Mouse (Mus musculus): Measurements from ENCODE around the gene Ethe1. TPM values are rescaled to one million over a fixed set of nuclear protein-coding genes. Genes with fewer than 3 reads are reported as not detected.

Gene Ethe1
- total RNA-seq, 1 experiment from 2014 or later: 38.2 TPM

DNA sequence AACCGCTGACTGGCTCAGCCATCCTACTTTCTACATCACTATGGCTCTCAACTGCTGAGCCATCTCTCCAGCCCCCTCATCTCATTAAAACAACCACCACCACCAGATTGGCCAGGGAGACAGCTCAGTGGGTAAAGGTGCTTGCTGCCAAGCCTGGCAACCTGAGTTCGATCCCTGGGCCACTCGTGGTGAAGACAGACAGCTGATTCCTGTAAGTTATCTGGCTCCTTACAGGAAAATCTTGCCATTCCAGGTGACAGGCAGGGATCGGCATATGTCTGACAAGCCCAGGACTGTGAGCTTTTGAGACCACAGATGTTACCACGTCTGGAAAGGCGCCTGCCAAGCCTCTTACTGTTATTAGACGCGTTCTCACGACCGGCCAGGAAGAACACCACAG, 9.5 kb upstream of the Ethe1 start:
- no peak for DNase-seq

DNA sequence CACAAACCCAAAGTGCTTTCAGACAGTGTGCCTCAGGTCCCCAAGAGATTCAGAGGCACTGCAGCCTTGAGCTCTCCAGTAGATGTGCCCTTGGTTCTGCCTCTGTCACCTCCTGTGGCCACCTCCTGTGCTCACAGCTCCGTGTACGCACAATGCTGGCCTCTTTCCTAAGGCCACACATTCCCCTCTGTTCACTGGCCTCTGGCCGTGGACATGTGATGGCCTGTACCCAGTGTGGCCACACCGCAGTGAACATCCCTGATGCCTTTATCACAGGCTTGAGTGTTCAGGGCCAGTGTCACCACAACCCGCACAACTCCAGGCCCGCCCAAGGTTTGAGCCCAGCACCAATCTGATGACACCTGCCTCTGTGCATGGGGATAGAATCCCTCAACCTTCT, 2.5 kb upstream of the Ethe1 start:
- DNase-seq: no peak

DNA sequence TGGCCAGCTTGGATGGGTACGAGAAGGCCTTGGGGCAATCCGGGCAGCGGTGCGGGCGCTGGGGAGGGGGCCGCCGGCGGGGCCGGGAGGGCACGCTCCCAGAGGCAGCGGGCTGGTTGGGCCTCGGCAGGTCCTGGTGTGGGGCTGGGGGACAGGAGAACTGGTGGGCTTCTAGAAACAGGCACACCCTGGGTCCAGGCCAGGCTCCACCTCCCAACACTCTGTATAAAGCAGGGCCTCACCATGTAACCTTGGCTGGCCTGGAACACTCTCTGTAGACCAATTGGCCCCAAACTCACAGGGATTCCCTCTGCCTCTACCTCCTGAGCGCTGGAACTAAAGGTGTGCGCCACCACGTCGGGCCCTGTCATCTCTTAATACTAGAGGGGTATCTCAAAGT, 1.3 kb upstream of the Ethe1 start:
- DNase-seq: no peak

DNA sequence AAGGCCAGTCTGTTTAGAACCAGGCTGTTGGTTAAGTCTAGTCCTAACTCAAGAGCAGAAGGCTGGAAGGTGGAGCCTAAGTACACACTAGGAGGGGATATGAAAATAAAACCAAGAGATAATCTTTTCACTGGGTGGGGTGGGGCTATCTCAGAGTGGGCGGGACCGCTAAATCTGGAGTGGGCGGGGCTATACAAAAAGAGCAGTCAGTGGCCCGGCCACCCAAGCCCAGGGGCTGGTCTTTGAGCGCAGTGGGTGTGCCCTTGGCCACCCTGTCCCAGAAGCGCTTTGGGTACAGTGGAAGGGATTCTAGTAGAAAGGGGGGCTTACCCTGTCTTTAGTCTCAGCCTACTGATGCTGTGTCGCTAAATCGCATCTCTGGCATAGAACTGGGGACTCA, 515 bp upstream of the Ethe1 start:
- DNase-seq: no peak

DNA sequence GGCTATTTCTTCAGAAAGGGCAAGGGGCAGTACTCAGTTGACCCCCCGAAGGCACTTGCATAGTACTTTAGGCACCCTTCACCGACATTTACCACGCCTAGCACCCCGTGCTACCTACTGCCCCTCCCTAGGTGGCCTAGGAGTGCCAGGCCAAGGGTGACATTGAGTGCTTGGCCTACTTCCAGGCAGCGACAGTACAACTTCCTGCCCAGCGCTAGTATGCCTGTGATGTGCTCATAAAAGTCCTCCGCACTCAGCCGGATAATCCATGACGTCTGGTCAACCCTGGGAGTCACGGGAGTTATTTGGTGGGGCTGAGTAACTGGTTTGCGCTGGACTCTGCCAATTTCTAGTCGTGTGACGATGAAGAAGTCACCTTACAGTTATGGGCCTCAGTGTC, 993 bp downstream of the Ethe1 start:
- peak; percentile 58 for DNase-seq

DNA sequence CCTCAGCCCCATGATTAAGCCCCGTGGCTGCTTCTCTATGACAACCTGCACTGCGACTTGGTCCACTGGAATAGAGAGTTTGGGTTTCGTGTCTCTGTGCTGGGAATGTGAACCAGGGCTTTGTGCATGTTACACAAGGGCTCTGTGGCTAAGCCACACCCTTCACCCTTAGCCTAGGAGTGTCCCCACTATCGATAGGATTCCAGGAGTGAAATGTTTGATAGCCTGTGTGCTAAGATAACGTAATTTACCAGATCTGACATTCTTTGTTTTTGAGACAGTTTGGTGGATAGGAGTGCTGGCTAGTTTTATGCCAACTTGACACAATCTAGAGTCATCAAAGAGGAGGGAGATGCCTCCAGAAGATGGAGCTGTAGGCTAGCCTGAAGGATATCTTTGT, 4.4 kb downstream of the Ethe1 start:
- no peak for DNase-seq

DNA sequence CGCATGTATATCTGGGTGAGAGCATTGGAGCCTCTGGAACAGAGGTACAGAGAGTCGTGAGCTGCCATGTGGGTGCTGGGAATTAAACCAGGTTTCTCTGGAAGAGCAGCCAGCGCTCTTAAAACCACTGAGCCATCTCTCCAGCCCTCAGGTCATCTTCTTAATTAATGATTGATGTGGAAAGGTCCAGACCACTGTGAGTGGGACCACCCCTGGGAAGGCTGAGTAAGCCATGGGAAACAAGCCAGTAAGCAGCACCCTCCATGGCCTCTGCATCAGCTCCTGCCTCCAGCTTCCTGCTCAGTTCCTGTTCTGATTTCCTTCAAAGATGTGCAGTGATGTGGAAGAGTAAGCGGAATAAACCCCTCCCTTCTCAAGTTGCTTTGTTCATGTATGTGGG, 4.8 kb downstream of the Ethe1 start:
- no peak for DNase-seq

DNA sequence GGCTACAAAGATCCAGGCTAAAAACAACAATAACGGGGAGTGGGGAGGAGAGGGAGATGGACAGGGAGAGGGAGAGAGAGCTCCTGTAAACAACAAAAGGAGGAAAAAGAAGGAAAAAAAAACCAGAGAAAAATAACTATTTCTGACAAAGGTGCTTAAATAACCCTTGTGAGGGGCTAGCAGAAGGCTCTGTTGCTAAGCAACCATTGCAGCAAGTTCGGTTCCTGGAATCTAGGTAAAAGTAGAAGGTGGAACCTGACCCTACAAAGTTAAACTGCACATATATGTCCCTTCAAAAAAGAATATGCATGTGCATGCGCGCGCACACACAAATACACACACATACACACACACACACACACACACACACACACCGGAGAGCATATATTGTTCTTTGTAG, 5.4 kb downstream of the Ethe1 start:
- DNase-seq: no peak

DNA sequence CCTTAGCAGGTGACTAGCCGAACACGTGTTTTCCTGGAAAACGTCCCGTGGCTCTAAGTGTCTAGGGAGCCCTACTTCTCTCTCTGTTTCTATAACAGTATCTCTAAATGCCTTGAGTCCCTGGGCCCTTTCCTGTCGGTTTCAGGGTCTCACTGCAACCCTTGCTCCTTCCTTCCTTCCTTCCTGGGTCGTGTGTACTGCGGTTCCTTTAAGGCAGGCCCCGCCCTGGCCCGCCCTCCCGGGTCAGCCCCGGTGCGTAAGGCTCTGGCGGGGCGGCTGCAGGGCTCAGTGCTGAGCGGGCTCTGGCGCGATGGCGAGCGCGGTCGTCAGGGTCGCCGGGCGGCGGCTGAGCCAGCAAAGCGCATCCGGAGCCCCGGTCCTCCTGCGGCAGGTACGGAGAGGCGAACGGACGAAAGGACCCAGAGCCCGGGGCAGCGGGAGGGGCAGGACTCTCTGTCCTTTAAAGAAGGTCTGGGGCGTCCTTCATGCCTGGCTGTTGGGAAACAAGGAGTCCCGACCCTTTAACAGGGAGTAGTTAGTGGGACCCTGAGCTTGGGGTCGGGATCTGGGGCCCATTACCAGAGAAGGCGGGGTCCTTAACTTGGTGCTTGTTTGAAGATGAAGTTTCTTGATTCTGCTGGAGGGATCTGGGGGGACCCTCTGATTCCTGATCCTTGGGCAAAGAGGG, 6.4 kb downstream of the Ethe1 start:
- peak; percentile 83 for DNase-seq

DNA sequence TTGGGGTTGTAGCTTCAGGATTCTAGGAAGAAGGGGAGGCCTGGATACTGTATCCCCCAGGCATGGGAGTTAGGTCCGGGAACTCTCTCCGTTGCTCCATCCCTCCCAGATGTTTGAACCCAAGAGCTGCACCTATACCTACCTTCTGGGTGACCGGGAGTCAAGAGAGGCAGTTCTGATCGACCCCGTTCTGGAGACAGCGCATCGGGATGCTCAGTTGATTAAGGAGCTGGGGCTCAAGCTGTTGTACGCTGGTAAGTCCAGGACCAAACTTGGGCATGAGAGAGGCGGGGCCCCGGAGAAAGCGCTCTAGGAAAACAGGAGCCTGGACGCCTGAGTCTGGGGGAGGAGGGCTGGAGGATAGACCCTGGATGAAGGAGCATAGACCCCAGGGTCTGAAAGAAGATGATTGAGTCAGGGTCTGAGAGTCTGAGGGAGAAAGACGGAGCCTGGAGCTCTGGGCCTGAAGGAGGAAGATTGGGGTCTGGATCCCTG, 7.0 kb downstream of the Ethe1 start:
- DNase-seq: no peak

DNA sequence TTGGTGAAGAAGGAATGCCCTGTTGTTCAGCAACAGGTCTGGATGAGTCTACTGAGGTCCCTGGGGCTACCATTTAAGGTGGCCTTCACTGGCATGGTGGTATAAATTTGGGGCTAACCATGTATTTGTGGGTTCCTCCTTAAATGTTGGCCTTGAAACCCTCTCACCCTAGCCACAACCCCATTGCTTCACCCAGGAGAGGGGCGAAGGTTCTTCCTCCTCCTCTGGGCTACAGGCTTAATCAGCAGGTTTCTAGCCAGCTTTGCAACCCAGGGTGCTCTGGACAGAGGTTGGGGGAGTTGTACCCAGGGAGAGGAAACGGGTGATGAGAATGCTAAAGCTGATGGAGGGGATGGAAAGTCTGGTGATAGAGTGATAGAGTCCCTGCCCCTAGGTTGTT, 8.1 kb downstream of the Ethe1 start:
- DNase-seq: no peak

DNA sequence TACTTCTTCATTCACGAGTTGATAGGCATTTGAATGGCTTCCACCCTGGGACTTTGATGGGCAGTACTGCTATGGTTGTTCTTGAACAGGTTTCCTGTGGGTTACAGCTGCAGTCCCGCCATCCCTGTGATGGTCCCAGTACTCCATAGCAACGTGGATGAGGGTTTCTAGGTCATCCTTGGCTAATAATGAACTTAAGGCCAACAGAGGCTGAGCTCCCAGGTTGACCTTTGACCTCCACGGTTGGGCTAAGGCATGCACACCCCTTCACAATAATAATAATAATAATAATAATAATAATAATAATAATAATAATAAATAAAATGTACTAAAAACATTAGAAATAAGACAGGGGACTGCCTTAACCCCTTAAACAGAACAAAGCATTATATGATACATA, 10.8 kb downstream of the Ethe1 start:
- DNase-seq: no peak

DNA sequence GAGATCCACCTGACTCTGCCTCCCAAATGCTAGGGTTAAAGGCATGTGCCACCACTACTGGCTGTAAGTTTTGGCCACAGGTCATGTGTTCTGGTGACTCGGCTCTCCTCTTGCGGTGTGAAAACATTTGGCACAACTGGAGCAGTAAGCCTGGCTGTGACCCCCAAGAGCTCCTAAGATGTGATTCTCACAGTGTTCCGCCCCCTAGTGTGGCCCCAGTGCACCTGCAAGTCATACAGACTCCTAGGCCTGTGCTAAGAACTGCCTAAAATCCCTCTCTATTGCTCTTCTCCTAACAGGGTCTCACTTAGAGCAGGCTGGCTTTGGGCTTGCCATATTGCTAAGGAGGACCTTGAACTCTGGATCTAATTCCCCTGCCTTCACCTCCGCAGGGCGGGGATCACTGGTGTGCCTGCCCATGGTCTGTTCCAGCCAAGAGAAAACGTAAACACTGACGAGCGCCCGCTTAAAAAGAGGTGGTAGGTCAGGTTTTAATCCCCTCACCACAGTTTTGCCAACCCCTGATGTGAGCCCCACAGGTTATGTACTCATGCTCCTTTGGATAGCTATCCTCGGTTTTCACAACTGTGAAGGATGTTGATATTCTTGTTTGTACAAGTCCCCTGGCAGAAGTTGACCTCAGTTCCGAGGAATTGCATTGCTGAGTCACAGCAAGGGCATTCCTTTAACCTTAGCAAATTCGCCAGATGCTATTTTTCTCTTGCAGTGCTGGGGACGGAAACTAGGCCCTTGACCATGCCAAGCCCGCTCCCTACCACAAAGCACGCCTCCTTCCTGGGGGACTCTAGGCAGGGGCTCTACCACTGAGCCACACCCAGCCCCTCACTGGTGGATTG, 12.1 kb downstream of the Ethe1 start:
- no peak for DNase-seq

DNA sequence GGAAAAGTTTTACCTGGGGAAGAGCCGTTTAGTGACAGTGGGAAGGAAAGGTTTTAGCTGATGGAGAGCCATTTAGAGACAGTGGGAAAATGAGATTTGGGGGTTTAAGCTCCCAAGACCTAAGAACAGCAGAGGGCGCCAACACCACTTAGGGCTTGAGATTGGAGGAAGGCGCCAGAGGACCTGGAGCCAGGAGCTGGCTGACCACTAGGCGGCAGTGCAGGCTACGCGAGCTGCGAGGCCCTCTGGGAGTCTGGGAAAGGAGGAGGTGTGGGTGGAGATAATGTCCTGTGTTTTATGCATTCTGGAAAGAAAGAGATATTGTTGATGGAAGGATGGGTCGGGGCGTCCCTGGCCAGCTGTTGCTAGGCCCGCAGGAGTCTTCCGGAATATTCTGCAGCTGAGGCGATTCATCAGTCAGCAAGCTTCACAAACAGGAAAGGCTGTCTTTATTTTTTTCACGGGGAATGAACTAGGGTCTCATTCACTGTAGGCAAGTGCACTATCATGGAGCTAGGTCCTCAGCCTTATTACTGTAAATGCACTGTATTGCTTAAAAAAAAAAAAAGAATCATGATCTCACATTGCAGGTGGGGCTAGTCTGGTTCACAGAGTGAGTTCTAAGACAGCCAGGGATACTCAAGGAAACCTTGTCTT, 13.7 kb downstream of the Ethe1 start:
- DNase-seq: peak; percentile 97

DNA sequence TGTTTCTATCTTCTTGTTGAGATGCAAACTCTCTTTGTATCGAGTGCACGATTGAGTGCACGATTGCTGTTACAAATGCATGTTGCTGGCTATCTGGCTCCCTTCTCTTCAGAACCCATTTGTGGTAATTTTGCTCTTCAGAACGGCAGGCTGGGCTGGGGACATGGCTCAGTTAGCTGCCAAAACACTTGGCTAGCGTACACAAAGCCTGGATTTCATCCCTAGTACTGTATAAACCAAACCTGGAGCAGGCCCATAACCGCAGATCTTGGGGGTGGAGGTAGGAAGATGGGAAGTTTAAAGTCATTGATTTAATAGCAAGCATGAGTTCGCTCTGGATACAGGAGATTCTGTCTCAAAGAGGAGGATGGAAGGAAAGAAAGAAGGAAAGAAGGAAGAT, 18.2 kb downstream of the Ethe1 start:
- no peak for DNase-seq

DNA sequence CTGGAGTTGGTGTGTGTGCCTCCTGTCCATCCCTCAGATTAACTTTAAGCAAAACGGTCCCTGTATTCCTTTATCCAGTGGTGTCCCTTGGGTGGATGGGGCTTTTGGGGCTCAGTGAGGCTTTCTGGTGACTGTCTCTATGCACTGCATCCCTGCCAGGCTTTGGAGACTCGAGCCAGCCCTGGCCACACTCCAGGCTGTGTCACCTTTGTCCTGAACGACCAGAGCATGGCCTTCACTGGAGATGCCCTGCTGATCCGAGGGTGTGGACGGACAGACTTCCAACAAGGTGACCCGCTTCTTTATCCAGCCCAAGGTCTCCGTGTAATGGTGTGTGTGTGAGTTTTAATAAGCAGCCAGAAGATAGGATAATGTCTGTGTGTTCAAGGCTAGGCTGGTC, 18.7 kb downstream of the Ethe1 start:
- no peak for DNase-seq

DNA sequence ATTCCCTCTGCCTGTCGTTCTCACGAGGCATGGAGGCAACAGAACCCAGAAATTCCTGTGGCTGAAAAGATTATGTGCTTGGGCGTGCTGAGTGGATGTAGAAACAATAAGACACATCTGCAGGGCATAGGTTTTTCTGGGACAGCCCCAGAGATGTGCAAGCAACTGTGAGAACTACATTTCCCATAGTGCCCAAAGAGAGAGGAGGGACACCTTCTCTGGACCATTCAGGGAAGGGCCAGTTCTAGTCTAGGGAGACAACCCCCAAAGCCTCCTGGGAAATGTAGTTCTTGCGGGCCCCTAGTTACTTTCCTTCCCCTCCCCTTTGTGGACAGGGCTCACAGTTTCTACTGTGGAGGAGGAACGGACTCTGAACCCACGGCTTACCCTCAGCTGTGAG, 20.7 kb downstream of the Ethe1 start:
- no peak for DNase-seq

DNA sequence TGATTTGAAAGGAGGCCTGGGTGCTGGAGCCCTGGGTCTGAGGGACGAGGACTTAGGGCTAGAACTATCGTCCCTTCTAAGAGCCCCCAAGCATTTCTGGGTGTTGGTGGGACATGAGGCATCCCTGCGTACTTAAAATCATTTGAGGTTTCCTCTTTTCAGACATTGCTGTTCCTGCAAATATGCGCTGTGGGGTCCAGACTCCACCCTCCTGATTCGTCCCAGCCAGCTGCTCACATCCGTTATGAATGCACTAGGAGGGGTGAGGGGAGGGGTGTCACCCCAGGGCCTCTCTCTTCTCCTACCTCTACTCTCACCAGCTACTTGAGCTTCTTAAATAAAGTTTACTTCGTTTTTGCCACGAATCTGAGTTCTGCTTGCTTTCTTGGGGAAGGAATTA, 21.2 kb downstream of the Ethe1 start:
- no peak for DNase-seq

DNA sequence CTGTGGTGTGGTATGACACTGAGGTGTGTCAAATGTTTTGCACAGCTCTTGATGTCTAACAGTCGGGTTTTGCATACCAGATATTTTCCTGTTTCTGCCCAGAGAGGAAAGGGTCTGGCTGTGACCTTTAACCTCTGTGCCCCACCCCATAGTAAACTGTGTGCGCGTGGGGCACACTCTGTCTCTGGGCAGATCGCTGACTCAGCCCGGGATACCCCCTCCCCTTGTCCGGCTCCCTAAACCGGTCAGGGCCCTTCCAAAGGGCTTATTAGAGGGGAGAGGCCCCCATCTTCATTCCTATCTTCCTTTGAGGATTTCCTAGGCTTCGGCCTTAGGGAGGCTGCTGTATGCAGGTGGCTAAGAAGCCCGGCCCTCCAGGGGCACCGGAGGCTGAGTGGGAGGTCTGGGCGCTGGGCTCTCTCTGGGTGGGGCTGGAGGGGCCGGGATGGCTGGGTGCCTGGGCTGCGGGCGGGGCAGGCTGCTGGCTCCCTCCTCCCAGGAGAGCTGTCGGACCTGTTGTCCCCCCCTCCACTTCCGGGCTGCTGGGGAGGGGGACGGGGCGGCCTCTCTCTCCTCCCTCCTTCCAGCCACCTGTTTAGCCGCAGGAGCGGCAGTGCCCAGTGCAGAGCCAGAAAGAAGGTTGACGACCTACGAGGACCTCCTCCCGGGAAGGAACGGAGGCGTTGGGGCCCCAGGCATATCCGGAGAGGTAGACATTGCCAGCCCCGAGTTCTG, 23.0 kb downstream of the Ethe1 start, which contains the start of gene Phldb3:
TSS of gene Phldb3 (plus strand) at position 620 of the 735 bp plus-strand sequence.
- DNase-seq: no peak

DNA sequence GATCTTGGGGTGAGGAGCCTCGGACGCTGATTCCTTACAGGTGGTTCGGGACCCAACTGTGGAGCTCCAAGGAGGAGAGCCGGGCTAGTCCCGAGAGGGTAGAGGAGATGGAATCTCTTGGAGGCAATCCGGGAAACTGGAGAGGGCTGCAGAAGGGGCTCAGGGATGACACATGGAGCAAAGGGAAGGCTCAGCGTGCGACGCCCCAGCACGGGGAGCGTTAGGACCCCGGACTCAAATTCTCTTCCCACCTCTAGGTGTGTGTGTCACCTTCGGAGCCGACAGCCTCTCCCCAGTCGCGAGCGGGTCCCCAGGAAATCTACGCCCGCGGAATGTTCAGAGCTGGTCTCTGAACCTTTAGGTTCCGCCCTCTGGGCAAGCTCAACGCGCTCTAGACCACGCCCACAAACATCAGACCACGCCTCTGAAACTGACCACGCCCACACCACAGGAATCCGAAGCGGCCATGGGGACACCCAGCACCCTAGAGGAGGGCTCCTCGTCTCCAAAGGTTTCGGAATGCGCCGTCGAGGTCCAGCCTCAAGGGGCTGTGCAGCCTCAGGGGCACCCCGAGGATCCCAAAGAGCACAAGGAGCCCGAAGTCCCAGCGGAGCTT, 23.6 kb downstream of the Ethe1 start:
- peak; percentile 91 for DNase-seq

DNA sequence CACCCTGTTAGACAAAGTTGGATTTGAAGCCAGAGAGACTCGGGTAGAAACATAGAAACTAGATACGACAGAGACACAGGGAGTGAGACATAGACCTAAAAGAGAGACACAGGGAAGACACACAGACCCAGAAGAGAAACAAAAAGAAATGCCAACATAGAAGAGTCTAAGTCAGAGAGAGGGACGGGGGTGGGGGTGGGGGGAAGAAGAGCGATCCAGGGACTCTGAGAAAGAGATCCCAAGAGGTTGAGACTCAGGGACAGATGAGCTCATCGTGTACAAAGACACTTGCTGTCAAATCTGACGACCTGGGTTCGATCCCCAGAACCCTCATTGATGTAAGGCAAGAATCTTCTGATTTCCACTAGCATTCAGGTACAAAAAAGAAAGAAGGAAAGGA, 24.4 kb downstream of the Ethe1 start:
- no peak for DNase-seq

DNA sequence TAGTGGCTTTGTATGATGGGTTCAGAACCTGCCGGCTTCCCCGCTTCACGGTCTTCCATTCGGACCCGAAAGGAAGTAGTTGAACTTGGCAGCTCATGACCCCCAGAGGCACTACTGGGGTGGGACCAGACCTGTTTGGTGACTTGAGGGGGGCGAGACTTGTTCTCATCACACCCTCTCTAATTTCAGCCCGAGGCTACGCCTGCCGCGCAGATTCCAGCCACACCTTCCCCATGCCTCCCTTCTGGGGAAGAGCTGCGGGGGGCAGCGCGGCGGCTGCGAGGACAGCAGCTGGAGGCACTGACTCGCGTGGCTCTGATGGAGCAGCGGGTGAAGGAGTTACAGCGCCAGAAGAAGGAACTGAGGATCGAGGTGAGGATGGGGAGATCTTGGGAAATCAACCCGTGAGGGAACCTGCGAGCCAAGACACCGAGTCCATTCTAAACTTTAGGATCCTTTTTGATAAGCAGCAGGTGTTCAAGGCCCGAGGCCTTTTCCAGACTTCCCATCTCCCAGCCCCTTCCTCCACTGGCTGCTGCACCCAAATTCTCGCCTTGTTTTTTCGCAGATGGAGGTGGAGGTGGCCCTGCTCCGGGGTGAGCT, 25.1 kb downstream of the Ethe1 start:
- no peak for DNase-seq

Data from adrenal gland, postnatal 25 days (tissue).